Mouse (Mus musculus) intestine, postnatal 0 days (tissue): ENCODE data around the gene Camta1. TPM values are rescaled to one million over a fixed set of nuclear protein-coding genes. Genes with fewer than 3 reads are reported as not detected.
A peak's percentile ranks its signal among the peaks of the same experiment; 100 is the strongest.
"Not testable (repeated sequence)": the region's sequence is repeated elsewhere in the genome, so short reads cannot be mapped to it uniquely, and the experiment has no call there.

Experiments
- ATAC-seq: fragments of 200-750 bp; cut with Nextera tagmentation; 2 replicates; pipeline ENCODE4 v1.8.0; 2017; ENCODE audit warnings: mild to moderate bottlenecking, moderate TSS enrichment, moderate library complexity
- H3K27ac ChIP-seq: fragments of 300-500 bp; sonication (generic); 2 replicates; pipeline ENCODE4 v1.5.1; 2014; ENCODE audit warnings: mild to moderate bottlenecking, low read depth, low read length, moderate library complexity
- H3K27me3 ChIP-seq: fragments of 300-500 bp; sonication (generic); replicated peaks from 2 replicates; pipeline ENCODE4 v1.6.1; 2014; ENCODE audit warnings: low read length, mixed read lengths; ENCODE audit not compliant: control insufficient read depth, insufficient read depth
- H3K36me3 ChIP-seq: fragments of 300-500 bp; sonication (generic); 2 replicates; pipeline ENCODE4 v1.6.1; 2014; ENCODE audit warnings: mild to moderate bottlenecking, moderate library complexity; ENCODE audit not compliant: control insufficient read depth, insufficient read depth
- H3K4me1 ChIP-seq: fragments of 300-500 bp; sonication (generic); replicated peaks from 2 replicates; pipeline ENCODE4 v1.6.1; 2014; ENCODE audit warnings: antibody characterized with exemption, low read length, mixed read lengths; ENCODE audit not compliant: control insufficient read depth, insufficient read depth
- H3K4me2 ChIP-seq: fragments of 300-500 bp; sonication (generic); replicated peaks from 2 replicates; pipeline ENCODE4 v1.6.1; 2014; ENCODE audit warnings: low read depth, mild to moderate bottlenecking, moderate library complexity
- H3K4me3 ChIP-seq: fragments of 300-500 bp; sonication (generic); 2 replicates; pipeline ENCODE4 v1.5.1; 2014; ENCODE audit warnings: low read depth, low read length
- H3K9ac ChIP-seq: fragments of 300-500 bp; sonication (generic); 2 replicates; pipeline ENCODE4 v1.6.1; 2014; ENCODE audit warnings: mild to moderate bottlenecking, low read depth, low read length
- H3K9me3 ChIP-seq: fragments of 300-500 bp; sonication (generic); 2 replicates; pipeline ENCODE4 v1.6.1; 2016; ENCODE audit warnings: mixed run types; ENCODE audit not compliant: control insufficient read depth
- CTCF ChIP-seq: sonication (generic); IDR thresholded peaks from 2 replicates; pipeline ENCODE4 v1.5.1; 2016; ENCODE audit warnings: low read depth, mild to moderate bottlenecking, control low read depth, antibody characterized with exemption, moderate library complexity
- WGBS: fragments of 180-500 bp; shearing (Covaris S2); extraction: QIAGEN DNeasy Blood & Tissue Kit; methylation state at CpG from one replicate; pipeline ENCODE4 v1.1.7; 2014; 5-methylcytosine and 5-hydroxymethylcytosine counted together
- polyA plus RNA-seq: library from polyadenylated mRNA; unstranded; fragments of >200 nt; fragmentation: Nextera tagmentation; extraction: Ambion mirVana; gene quantifications from 2 replicates; pipeline ENCODE4 v1.2.1, GENCODE M21; 2015

Gene Camta1
- polyA plus RNA-seq, 1 experiment from 2014 or later, result 54.1 TPM

DNA sequence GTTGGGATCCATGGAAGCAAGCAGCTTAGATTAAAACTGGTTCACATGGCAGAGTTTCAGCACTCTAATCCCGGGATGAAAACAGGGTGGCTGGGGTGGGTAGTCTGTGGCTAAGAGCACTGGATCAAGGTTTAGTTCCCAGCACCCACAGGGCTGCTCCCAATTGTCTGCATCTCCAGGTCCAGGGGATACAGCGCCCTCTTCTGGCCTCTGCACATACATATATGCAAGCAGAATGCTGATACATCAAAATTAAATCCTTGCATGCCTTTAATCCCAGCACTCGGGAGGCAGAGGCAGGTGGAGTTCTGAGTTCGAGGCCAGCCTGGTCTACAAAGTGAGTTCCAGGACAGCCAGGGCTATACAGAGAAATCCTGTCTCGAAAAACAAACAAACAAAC lies 953.2 kb downstream of the Camta1 start:
- H3K4me2 ChIP-seq, H3K27me3 ChIP-seq, ATAC-seq, H3K4me3 ChIP-seq, H3K9ac ChIP-seq, H3K9me3 ChIP-seq, H3K4me1 ChIP-seq, H3K27ac ChIP-seq: not testable (repeated sequence)
- H3K36me3 ChIP-seq, result peaks cover 23% of the 10 kb centered on the region
- WGBS, result 75% methylated on average over 5 of the region's 5 CpGs
- peak; percentile 53 for TF ChIP-seq CTCF

DNA sequence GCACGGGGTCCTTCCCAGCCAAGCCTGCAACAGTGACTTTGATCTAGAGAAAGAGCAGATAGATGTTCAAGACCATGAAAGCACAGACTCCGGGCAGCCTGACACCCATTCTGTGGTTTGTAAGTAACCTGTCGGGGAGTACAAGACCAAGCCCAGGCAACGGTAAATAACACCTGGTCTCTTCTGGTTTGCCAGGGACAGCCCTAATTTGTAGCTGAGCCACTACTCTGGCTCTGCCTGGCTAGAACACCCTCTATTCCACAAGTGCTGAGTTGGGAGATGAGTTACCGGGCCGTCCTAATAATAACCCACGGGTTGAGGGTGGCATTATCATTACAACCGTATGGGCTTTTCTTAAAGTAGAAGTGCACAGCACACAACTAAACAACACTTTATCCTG lies 954.6 kb downstream of the Camta1 start:
- ATAC-seq, result no peak
- Histone ChIP-seq H3K4me1 (no peaks in the 10 kb centered on the region), H3K4me2 (no peak overlapping the region), H3K27ac (no peak overlapping the region), H3K9me3 (no peaks in the 10 kb centered on the region), H3K36me3 (peaks cover 37% of the 10 kb centered on the region), H3K9ac (no peak overlapping the region), H3K27me3 (no peaks in the 10 kb centered on the region), H3K4me3 (no peak overlapping the region)
- WGBS, result 89% methylated on average over 8 of the region's 8 CpGs
- TF ChIP-seq CTCF, result no peak

DNA sequence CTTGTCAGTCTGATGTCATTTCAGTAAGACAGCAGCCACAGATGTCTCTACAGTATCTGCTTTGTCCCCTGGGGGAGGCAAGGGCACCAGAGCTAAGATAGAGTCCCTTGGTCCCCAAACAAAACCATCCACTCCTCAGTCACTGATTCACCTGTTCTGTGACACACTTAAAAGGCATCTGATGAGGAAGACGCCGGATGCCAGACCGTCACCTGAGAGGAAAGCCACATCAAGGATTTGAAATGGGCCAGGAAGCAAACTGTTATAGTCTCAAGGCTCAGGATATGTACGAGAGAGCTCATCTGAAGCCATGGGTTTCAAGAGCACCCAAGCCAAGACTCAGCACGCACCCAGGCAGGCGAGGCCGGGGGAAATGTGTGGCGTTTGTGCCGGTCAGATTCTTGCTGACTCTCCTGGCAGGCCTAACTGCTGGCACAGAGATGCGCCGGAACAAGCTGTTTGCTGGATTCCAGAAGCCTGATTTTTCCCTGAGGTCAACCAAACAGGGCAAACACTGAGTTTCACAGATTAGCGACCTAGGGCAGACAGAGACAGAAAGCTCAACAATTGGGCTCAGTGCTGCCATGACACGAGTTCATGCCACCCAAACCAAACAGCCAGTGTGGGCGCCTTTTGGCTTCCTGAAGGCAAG lies 958.5 kb downstream of the Camta1 start:
- no peaks in the 10 kb centered on the region for H3K27me3 ChIP-seq
- no peak overlapping the region for H3K27ac ChIP-seq
- H3K9me3 ChIP-seq, result no peaks in the 10 kb centered on the region
- no peak for TF ChIP-seq CTCF
- H3K4me2 ChIP-seq, result no peak overlapping the region
- no peak overlapping the region for H3K9ac ChIP-seq
- no peaks in the 10 kb centered on the region for H3K4me1 ChIP-seq
- peaks cover 65% of the 10 kb centered on the region for H3K36me3 ChIP-seq
- ATAC-seq, result no peak
- 92% methylated on average over 14 of the region's 14 CpGs for WGBS
- H3K4me3 ChIP-seq, result no peak overlapping the region

DNA sequence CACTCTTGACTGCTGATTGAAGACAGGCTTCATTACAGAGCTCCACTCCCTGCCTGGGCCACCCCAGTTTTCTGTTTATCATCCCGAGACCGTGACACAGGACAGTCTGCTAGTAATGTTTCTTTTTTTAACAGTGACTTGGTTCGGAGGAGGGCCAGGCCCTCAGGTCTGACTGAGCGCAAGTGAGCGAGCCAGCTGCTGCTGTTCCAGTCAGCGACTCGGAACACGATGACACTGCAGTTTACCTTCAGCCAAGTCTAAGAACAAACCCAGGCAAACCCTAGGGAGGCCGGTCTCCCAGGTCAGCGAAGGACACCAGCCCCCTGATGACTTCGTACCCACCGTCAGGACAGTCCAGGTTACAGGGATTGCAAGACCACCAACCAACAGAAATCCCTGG lies 959.6 kb downstream of the Camta1 start:
- Histone ChIP-seq H3K9me3 (no peaks in the 10 kb centered on the region), H3K9ac (no peak overlapping the region), H3K27ac (no peak overlapping the region), H3K4me1 (no peaks in the 10 kb centered on the region), H3K27me3 (no peaks in the 10 kb centered on the region), H3K4me2 (no peak overlapping the region), H3K36me3 (peaks cover 76% of the 10 kb centered on the region), H3K4me3 (no peak overlapping the region)
- TF ChIP-seq CTCF, result no peak
- no peak for ATAC-seq
- WGBS, result 90% methylated on average over 12 of the region's 12 CpGs

DNA sequence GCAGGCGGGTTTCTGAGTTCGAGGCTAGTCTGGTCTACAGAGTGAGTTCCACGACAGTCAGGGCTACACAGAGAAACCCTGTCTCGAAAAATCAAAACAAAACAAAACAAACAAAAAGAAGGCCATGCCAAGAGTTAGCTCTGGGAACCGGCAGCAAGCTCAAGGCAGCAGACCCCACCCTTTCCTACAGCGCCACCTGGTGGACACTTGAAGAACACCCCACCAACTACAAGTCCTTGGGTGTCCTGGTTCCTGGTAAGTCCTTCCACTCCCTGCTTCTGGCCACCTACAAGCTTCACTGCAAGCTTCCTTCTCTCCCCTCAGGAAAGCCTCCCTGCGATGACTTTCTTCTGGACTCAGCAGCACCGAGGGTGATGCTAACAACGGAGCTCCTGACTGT lies 960.0 kb downstream of the Camta1 start:
- H3K9ac ChIP-seq, result no peak overlapping the region
- ATAC-seq, result no peak
- no peak overlapping the region for H3K4me2 ChIP-seq
- TF ChIP-seq CTCF, result peak; percentile 94
- no peak overlapping the region for H3K27ac ChIP-seq
- H3K36me3 ChIP-seq, result peaks cover 77% of the 10 kb centered on the region
- no peak overlapping the region for H3K4me3 ChIP-seq
- H3K9me3 ChIP-seq, result no peaks in the 10 kb centered on the region
- 47% methylated on average over 9 of the region's 9 CpGs for WGBS
- H3K4me1 ChIP-seq, result no peaks in the 10 kb centered on the region
- no peaks in the 10 kb centered on the region for H3K27me3 ChIP-seq

DNA sequence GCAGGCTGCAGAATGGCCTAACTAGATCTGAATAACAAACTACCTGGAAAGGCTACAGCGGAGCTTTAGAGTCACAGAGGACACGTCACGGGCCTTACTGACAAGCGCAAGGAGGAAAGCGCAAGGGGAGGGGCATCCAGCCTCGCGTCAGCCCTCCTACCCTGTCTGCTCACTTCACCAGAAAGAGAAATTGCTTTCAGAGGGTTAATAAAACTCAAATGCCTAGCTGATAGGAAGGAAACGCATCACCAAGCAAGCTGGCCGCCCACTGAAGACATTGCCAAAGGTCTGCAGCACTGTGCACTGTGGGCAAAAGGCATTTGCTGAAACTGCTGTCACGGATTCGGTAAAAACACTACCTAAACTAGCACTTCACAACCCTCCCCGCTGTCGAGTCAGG lies 961.2 kb downstream of the Camta1 start:
- WGBS, result 94% methylated on average over 13 of the region's 13 CpGs
- no peak overlapping the region for H3K4me3 ChIP-seq
- no peak for TF ChIP-seq CTCF

More for the DNA sequence above, 961.2 kb downstream of the Camta1 start:
- no peak for ATAC-seq
- H3K27me3 ChIP-seq, result no peaks in the 10 kb centered on the region
- H3K4me2 ChIP-seq, result no peak overlapping the region
- no peaks in the 10 kb centered on the region for H3K4me1 ChIP-seq
- H3K9me3 ChIP-seq, result no peaks in the 10 kb centered on the region
- H3K27ac ChIP-seq, result no peak overlapping the region
- H3K36me3 ChIP-seq, result peaks cover 78% of the 10 kb centered on the region
- H3K9ac ChIP-seq, result no peak overlapping the region
